Mouse (Mus musculus) cortical plate, adult 2 months (tissue): ENCODE results near the gene Ttl.

ENCODE experiments used
- CTCF ChIP-seq: fragments of 200-500 bp; IDR thresholded peaks from 2 replicates; pipeline ENCODE4 v1.5.1; 2011; ENCODE audit warnings: mild to moderate bottlenecking, control low read depth, low read length; ENCODE audit not compliant: insufficient read depth; ENCODE audit errors: extremely low read depth
- POLR2A ChIP-seq: fragments of 200-500 bp; IDR thresholded peaks from 2 replicates; pipeline ENCODE4 v1.6.1; 2011; ENCODE audit warnings: mild to moderate bottlenecking, low read length, control low read depth; ENCODE audit not compliant: insufficient read depth; ENCODE audit errors: extremely low read depth

GRCm38 (mm10) chr2:129056597-129056996 lies 9.1 kb upstream of the Ttl start:
- TF ChIP-seq CTCF, result peak; percentile 43; the same call in 1 of the 2 replicates
- no peak for TF ChIP-seq POLR2A
